Mouse (Mus musculus): Measurements from ENCODE around the gene Unc93a2. TPM values are rescaled to one million over a fixed set of nuclear protein-coding genes. Genes with fewer than 3 reads are reported as not detected.
A peak's percentile ranks its signal among the peaks of the same experiment; 100 is the strongest.
"Not testable (repeated sequence)": the region's sequence is repeated elsewhere in the genome, so short reads cannot be mapped to it uniquely, and the experiment has no call there.

The Unc93a2 gene
- not detected in 2 replicates for polyA plus RNA-seq (2016; fragmentation: Nextera tagmentation; extraction: Ambion mirVana)

GRCm38 (mm10) chr17:7385364-7385763 is at the start of gene Unc93a2:
TSS of gene Unc93a2 (minus strand) at chr17:7385464.
- not testable (repeated sequence) for H3K4me2 ChIP-seq (replicated peaks); H3K36me3 ChIP-seq; H3K9ac ChIP-seq; ATAC-seq (ENCODE audit: insufficient number of reproducible peaks, insufficient read depth, low FRiP score, low TSS enrichment); H3K4me1 ChIP-seq; H3K27me3 ChIP-seq; H3K27ac ChIP-seq; H3K9me3 ChIP-seq; H3K4me3 ChIP-seq
- 61% methylated on average over 3 of the region's 3 CpGs for WGBS

- H3K9ac ChIP-seq; H3K9me3 ChIP-seq; H3K4me1 ChIP-seq; H3K36me3 ChIP-seq; ATAC-seq (ENCODE audit: insufficient number of reproducible peaks, insufficient read depth, low FRiP score, low TSS enrichment); H3K27me3 ChIP-seq; H3K27ac ChIP-seq; H3K4me2 ChIP-seq (replicated peaks); H3K4me3 ChIP-seq: not testable (repeated sequence)
- WGBS, result 75% methylated on average over 4 of the region's 4 CpGs
Observed at GRCm38 (mm10) chr17:7434121-7434520, 48.9 kb upstream of the Unc93a2 start.

- H3K4me3 ChIP-seq; H3K9ac ChIP-seq; H3K27ac ChIP-seq; ATAC-seq (ENCODE audit: insufficient number of reproducible peaks, insufficient read depth, low FRiP score, low TSS enrichment); H3K36me3 ChIP-seq; H3K4me2 ChIP-seq (replicated peaks); H3K9me3 ChIP-seq; H3K4me1 ChIP-seq; H3K27me3 ChIP-seq: not testable (repeated sequence)
- 78% methylated on average over 4 of the region's 4 CpGs for WGBS
Observed at GRCm38 (mm10) chr17:7430210-7430631, 45.0 kb upstream of the Unc93a2 start.

GRCm38 (mm10) chr17:7420191-7420973 is 35.1 kb upstream of the Unc93a2 start:
- H3K4me2 ChIP-seq (replicated peaks); H3K9ac ChIP-seq; H3K4me1 ChIP-seq; H3K27ac ChIP-seq; H3K27me3 ChIP-seq; H3K36me3 ChIP-seq; H3K9me3 ChIP-seq; H3K4me3 ChIP-seq: not testable (repeated sequence)
- 40% methylated on average over 3 of the region's 3 CpGs for WGBS
- peak; percentile 30; the same call in 1 of the 2 replicates for ATAC-seq (ENCODE audit: insufficient number of reproducible peaks, insufficient read depth, low FRiP score, low TSS enrichment)

GRCm38 (mm10) chr17:7414601-7415310 is 29.5 kb upstream of the Unc93a2 start:
- not testable (repeated sequence) for H3K36me3 ChIP-seq; H3K4me2 ChIP-seq (replicated peaks); ATAC-seq (ENCODE audit: insufficient number of reproducible peaks, insufficient read depth, low FRiP score, low TSS enrichment); H3K27ac ChIP-seq; H3K4me1 ChIP-seq; H3K9ac ChIP-seq; H3K27me3 ChIP-seq; H3K4me3 ChIP-seq; H3K9me3 ChIP-seq
- 91% methylated on average over 7 of the region's 9 CpGs for WGBS

- not testable (repeated sequence) for ATAC-seq (ENCODE audit: insufficient number of reproducible peaks, insufficient read depth, low FRiP score, low TSS enrichment); H3K27ac ChIP-seq; H3K4me3 ChIP-seq; H3K27me3 ChIP-seq; H3K4me1 ChIP-seq; H3K9me3 ChIP-seq; H3K4me2 ChIP-seq (replicated peaks); H3K9ac ChIP-seq; H3K36me3 ChIP-seq
- WGBS, result 83% methylated on average over 8 of the region's 8 CpGs
Observed at GRCm38 (mm10) chr17:7413336-7413735, 28.1 kb upstream of the Unc93a2 start.

- not testable (repeated sequence) for H3K27me3 ChIP-seq; H3K4me1 ChIP-seq; ATAC-seq (ENCODE audit: insufficient number of reproducible peaks, insufficient read depth, low FRiP score, low TSS enrichment); H3K36me3 ChIP-seq; H3K9me3 ChIP-seq; H3K9ac ChIP-seq; H3K27ac ChIP-seq; H3K4me2 ChIP-seq (replicated peaks); H3K4me3 ChIP-seq
- WGBS, result 81% methylated on average over 6 of the region's 6 CpGs
Observed at GRCm38 (mm10) chr17:7399770-7400169, 14.5 kb upstream of the Unc93a2 start.

- not testable (repeated sequence) for H3K9ac ChIP-seq; H3K27me3 ChIP-seq; ATAC-seq (ENCODE audit: insufficient number of reproducible peaks, insufficient read depth, low FRiP score, low TSS enrichment); H3K4me3 ChIP-seq; H3K36me3 ChIP-seq; H3K9me3 ChIP-seq; H3K4me2 ChIP-seq (replicated peaks); H3K4me1 ChIP-seq; H3K27ac ChIP-seq
- WGBS, result 83% methylated on average over 6 of the region's 6 CpGs
Observed at GRCm38 (mm10) chr17:7398198-7398847, 13.1 kb upstream of the Unc93a2 start.

- not testable (repeated sequence) for H3K9me3 ChIP-seq; H3K36me3 ChIP-seq; H3K4me1 ChIP-seq; ATAC-seq (ENCODE audit: insufficient number of reproducible peaks, insufficient read depth, low FRiP score, low TSS enrichment); H3K4me3 ChIP-seq; H3K9ac ChIP-seq; H3K4me2 ChIP-seq (replicated peaks); H3K27ac ChIP-seq; H3K27me3 ChIP-seq
- WGBS, result 81% methylated on average over 13 of the region's 13 CpGs
Observed at GRCm38 (mm10) chr17:7397079-7397478, 11.8 kb upstream of the Unc93a2 start.

- not testable (repeated sequence) for H3K9me3 ChIP-seq; H3K4me2 ChIP-seq (replicated peaks); ATAC-seq (ENCODE audit: insufficient number of reproducible peaks, insufficient read depth, low FRiP score, low TSS enrichment); H3K4me1 ChIP-seq; H3K9ac ChIP-seq; H3K27ac ChIP-seq; H3K27me3 ChIP-seq; H3K4me3 ChIP-seq; H3K36me3 ChIP-seq
- WGBS, result no CpG with 5 or more reads among the region's 2 CpGs
Observed at GRCm38 (mm10) chr17:7396288-7396687, 11.0 kb upstream of the Unc93a2 start.

- not testable (repeated sequence) for H3K27me3 ChIP-seq; H3K4me2 ChIP-seq (replicated peaks); H3K9me3 ChIP-seq; H3K27ac ChIP-seq; H3K36me3 ChIP-seq; H3K4me1 ChIP-seq; H3K4me3 ChIP-seq; ATAC-seq (ENCODE audit: insufficient number of reproducible peaks, insufficient read depth, low FRiP score, low TSS enrichment); H3K9ac ChIP-seq
- 91% methylated on average over 8 of the region's 8 CpGs for whole genome bisulfite sequencing
Observed at GRCm38 (mm10) chr17:7395671-7396070, 10.4 kb upstream of the Unc93a2 start.

GRCm38 (mm10) chr17:7395116-7395515 is 9.9 kb upstream of the Unc93a2 start:
- H3K9ac ChIP-seq, result not testable (repeated sequence)

More at GRCm38 (mm10) chr17:7395116-7395515, 9.9 kb upstream of the Unc93a2 start:
- WGBS, result 86% methylated on average over 7 of the region's 7 CpGs
- H3K4me3 ChIP-seq; H3K9me3 ChIP-seq; H3K4me1 ChIP-seq; ATAC-seq (ENCODE audit: insufficient number of reproducible peaks, insufficient read depth, low FRiP score, low TSS enrichment); H3K27ac ChIP-seq; H3K27me3 ChIP-seq; H3K36me3 ChIP-seq; H3K4me2 ChIP-seq (replicated peaks): not testable (repeated sequence)
